Mouse (Mus musculus) hindbrain, embryonic 16.5 days (tissue): Measurements from ENCODE around the gene Gm609. TPM values are rescaled to one million over a fixed set of nuclear protein-coding genes. Genes with fewer than 3 reads are reported as not detected.

Source experiments
- ATAC-seq: fragments of 200-750 bp; cut with Nextera tagmentation; 2 replicates; pipeline ENCODE4 v1.8.0; 2017; ENCODE audit warnings: moderate TSS enrichment, moderate library complexity
- H3K27ac ChIP-seq: fragments of 300-500 bp; sonication (generic); 2 replicates; pipeline ENCODE4 v1.5.1; 2014; ENCODE audit warnings: low read depth, mild to moderate bottlenecking, control low read depth, low read length, moderate library complexity
- H3K27me3 ChIP-seq: fragments of 300-500 bp; sonication (generic); replicated peaks from 2 replicates; pipeline ENCODE4 v1.6.1; 2014; ENCODE audit warnings: low read length; ENCODE audit not compliant: control insufficient read depth, insufficient read depth
- H3K36me3 ChIP-seq: fragments of 300-500 bp; sonication (generic); 2 replicates; pipeline ENCODE4 v1.6.1; 2014; ENCODE audit warnings: mild to moderate bottlenecking, low read length, moderate library complexity, mixed read lengths; ENCODE audit not compliant: control insufficient read depth, insufficient read depth
- H3K4me1 ChIP-seq: fragments of 300-500 bp; sonication (generic); 2 replicates; pipeline ENCODE4 v1.6.1; 2014; ENCODE audit warnings: low read depth, low read length; ENCODE audit not compliant: control insufficient read depth, insufficient read depth
- H3K4me2 ChIP-seq: fragments of 300-500 bp; sonication (generic); 2 replicates; pipeline ENCODE4 v1.6.1; 2014; ENCODE audit warnings: mild to moderate bottlenecking, low read length, control low read depth, moderate library complexity
- H3K4me3 ChIP-seq: fragments of 300-500 bp; sonication (generic); 2 replicates; pipeline ENCODE4 v1.5.1; 2014; ENCODE audit warnings: mild to moderate bottlenecking, low read length, control low read depth, moderate library complexity
- H3K9ac ChIP-seq: fragments of 300-500 bp; sonication (generic); 2 replicates; pipeline ENCODE4 v1.6.1; 2014; ENCODE audit warnings: low read depth, mild to moderate bottlenecking, control low read depth, low read length, moderate library complexity
- H3K9me3 ChIP-seq: fragments of 300-500 bp; sonication (generic); 2 replicates; pipeline ENCODE4 v1.6.1; 2014; ENCODE audit warnings: mild to moderate bottlenecking, low read length, moderate library complexity; ENCODE audit not compliant: control insufficient read depth
- WGBS: fragments of 180-500 bp; shearing (Covaris S2); extraction: QIAGEN DNeasy Blood & Tissue Kit; methylation state at CpG from one replicate; pipeline ENCODE4 v1.1.7; 2014; 5-methylcytosine and 5-hydroxymethylcytosine counted together
- polyA plus RNA-seq: library from polyadenylated mRNA; unstranded; fragments of >200 nt; fragmentation: Nextera tagmentation; extraction: Ambion mirVana; gene quantifications from 2 replicates; pipeline ENCODE4 v1.2.1, GENCODE M21; 2015

The Gm609 gene
- polyA plus RNA-seq, 1 experiment from 2014 or later = not detected

- 95% methylated on average over 1 of the region's 1 CpGs for WGBS
These were observed 90.7 kb downstream of the Gm609 start for GRCm38 (mm10) chr16:45402036-45402435.

DNA sequence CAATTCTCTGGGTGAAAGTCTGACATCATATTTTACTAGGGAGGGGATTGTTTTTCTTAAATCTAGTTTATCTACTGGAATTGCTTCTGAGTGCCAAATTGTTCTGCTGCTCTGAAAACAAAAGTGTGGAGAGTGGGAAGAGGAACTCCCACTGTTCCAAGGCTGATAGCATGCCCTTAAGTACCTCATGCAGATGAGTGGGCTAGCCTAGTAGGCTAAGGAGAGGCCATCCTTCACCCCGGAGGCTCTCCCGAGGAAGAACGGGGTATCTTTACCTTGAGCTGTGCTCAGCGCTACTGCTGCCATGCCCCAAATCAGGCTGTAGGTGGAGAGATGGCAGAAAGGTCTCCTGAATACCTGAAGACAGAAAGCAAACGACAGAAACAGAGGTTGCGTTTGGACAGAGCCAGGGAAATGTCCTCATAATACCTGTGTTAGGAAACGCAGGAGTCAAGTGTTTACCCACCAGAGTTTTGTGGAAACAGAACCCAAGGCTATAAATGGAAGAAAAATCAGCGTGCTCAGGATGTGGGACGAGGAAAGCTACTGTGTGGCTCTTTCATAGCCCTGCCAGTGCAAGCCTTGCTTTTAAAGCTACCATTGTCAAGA, 92.7 kb downstream of the Gm609 start:
- Histone ChIP-seq H3K27ac (peak overlapping the region; percentile 1; the same call in 1 of the 2 replicates), H3K36me3 (peaks cover 10% of the 10 kb centered on the region; the same call in 1 of the 2 replicates), H3K9me3 (no peaks in the 10 kb centered on the region), H3K4me3 (no peak overlapping the region), H3K27me3 (no peaks in the 10 kb centered on the region), H3K4me2 (no peak overlapping the region), H3K9ac (no peak overlapping the region), H3K4me1 (no peaks in the 10 kb centered on the region; the same call in 1 of the 2 replicates)
- 65% methylated on average over 9 of the region's 9 CpGs for WGBS
- no peak for ATAC-seq

More at GRCm38 (mm10) chr16:45402036-45402435, 90.7 kb downstream of the Gm609 start:
- H3K9me3 ChIP-seq = no peaks in the 10 kb centered on the region
- no peak for ATAC-seq
- no peaks in the 10 kb centered on the region for H3K27me3 ChIP-seq
- H3K36me3 ChIP-seq = no peaks in the 10 kb centered on the region
- no peak overlapping the region for H3K4me2 ChIP-seq
- no peak overlapping the region for H3K4me3 ChIP-seq
- H3K4me1 ChIP-seq = peaks cover 8% of the 10 kb centered on the region
- H3K27ac ChIP-seq = no peak overlapping the region
- H3K9ac ChIP-seq = no peak overlapping the region

- Histone ChIP-seq H3K4me3 (no peak overlapping the region), H3K4me2 (no peak overlapping the region), H3K9ac (no peak overlapping the region), H3K4me1 (no peaks in the 10 kb centered on the region; the same call in 1 of the 2 replicates), H3K27ac (no peak overlapping the region), H3K36me3 (peaks cover 15% of the 10 kb centered on the region), H3K9me3 (no peaks in the 10 kb centered on the region), H3K27me3 (no peaks in the 10 kb centered on the region)
- WGBS = 91% methylated on average over 3 of the region's 3 CpGs
- ATAC-seq = no peak
These were observed 93.4 kb downstream of the Gm609 start for GRCm38 (mm10) chr16:45399411-45399810.

- Histone ChIP-seq H3K27ac (no peak overlapping the region), H3K4me1 (no peaks in the 10 kb centered on the region), H3K27me3 (no peaks in the 10 kb centered on the region), H3K4me3 (no peak overlapping the region), H3K36me3 (peaks cover 26% of the 10 kb centered on the region), H3K9me3 (no peaks in the 10 kb centered on the region), H3K9ac (no peak overlapping the region), H3K4me2 (no peak overlapping the region)
- no peak for ATAC-seq
- 68% methylated on average over 2 of the region's 2 CpGs for WGBS
These were observed 95.3 kb downstream of the Gm609 start for GRCm38 (mm10) chr16:45397440-45397839.

GRCm38 (mm10) chr16:45392246-45392645, 100.5 kb downstream of the Gm609 start:
- H3K9ac ChIP-seq = no peak overlapping the region
- peaks cover 32% of the 10 kb centered on the region for H3K36me3 ChIP-seq
- H3K9me3 ChIP-seq = no peaks in the 10 kb centered on the region
- WGBS = 91% methylated on average over 6 of the region's 6 CpGs
- H3K4me2 ChIP-seq = no peak overlapping the region
- no peaks in the 10 kb centered on the region for H3K27me3 ChIP-seq
- H3K4me3 ChIP-seq = no peak overlapping the region
- ATAC-seq = no peak
- no peak overlapping the region for H3K27ac ChIP-seq
- H3K4me1 ChIP-seq = no peaks in the 10 kb centered on the region

GRCm38 (mm10) chr16:45391680-45392079, 101.1 kb downstream of the Gm609 start:
- Histone ChIP-seq H3K4me2 (no peak overlapping the region), H3K4me1 (no peaks in the 10 kb centered on the region), H3K9ac (no peak overlapping the region), H3K9me3 (no peaks in the 10 kb centered on the region), H3K36me3 (peaks cover 32% of the 10 kb centered on the region), H3K27ac (no peak overlapping the region), H3K4me3 (no peak overlapping the region), H3K27me3 (no peaks in the 10 kb centered on the region)
- 93% methylated on average over 3 of the region's 3 CpGs for whole genome bisulfite sequencing
- ATAC-seq = no peak

DNA sequence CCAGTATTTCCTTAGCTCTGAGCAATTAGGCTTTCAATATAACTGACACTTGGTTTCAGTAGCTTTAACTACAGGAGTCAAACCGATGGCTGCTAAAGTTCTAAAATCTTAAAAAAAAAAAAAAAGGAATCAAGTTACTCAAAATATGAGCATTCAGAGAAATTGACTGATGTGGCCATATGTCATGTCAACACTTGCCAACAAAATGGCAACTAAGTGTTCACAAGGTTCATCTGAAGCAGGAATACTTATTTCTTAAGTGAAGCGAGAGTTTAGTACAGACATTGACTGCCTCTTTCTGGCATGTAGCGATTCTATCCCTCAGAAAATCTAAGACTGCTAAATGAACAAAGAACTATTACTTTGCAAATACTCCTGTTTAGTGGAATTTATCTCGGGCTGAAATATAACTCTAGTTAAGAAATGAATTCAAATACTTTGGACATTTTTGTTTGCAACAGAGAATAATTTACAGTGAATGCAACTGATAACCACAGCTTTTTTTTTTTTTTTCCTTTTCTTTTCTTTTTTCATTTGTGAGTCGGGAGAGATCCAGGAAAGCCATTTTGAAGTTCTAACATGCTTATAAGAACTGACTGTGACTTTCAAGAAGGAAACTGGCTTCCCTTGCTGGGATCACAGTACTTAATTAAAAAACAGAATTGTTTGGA, 102.3 kb downstream of the Gm609 start:
- H3K36me3 ChIP-seq = peaks cover 24% of the 10 kb centered on the region
- WGBS = 82% methylated on average over 5 of the region's 5 CpGs
- H3K27ac ChIP-seq = no peak overlapping the region
- H3K27me3 ChIP-seq = no peaks in the 10 kb centered on the region
- no peak overlapping the region for H3K9ac ChIP-seq
- H3K9me3 ChIP-seq = no peaks in the 10 kb centered on the region
- H3K4me1 ChIP-seq = no peaks in the 10 kb centered on the region
- ATAC-seq = no peak
- H3K4me3 ChIP-seq = no peak overlapping the region
- no peak overlapping the region for H3K4me2 ChIP-seq

DNA sequence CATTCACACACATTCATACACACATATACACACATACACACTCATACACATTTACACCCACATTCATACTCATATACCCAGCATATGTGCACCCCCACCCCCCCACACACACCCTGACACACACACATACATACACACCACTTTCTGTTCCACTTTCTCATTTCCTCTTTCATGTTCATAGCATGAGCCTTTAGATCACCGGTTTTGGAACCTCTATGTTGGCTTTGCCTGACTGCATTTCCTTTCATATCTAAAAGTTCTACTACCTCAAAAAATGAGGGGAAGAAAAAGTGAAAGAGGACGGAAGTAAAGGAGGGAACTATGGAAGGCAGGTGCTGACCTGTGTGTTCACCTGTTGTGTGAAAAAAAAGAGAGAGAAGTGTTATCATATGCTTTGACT, 102.9 kb downstream of the Gm609 start:
- H3K4me3 ChIP-seq = no peak overlapping the region
- no peaks in the 10 kb centered on the region for H3K4me1 ChIP-seq
- H3K27me3 ChIP-seq = no peaks in the 10 kb centered on the region
- H3K4me2 ChIP-seq = no peak overlapping the region
- no peak overlapping the region for H3K27ac ChIP-seq
- no peak for ATAC-seq
- WGBS = 89% methylated on average over 2 of the region's 2 CpGs
- H3K36me3 ChIP-seq = peaks cover 22% of the 10 kb centered on the region
- H3K9ac ChIP-seq = no peak overlapping the region
- H3K9me3 ChIP-seq = no peaks in the 10 kb centered on the region

- Histone ChIP-seq H3K9ac (no peak overlapping the region), H3K36me3 (peaks cover 15% of the 10 kb centered on the region), H3K9me3 (no peaks in the 10 kb centered on the region), H3K4me3 (no peak overlapping the region), H3K27ac (no peak overlapping the region), H3K4me1 (no peaks in the 10 kb centered on the region), H3K4me2 (no peak overlapping the region), H3K27me3 (no peaks in the 10 kb centered on the region)
- ATAC-seq = no peak
- 98% methylated on average over 2 of the region's 2 CpGs for WGBS
These were observed 103.7 kb downstream of the Gm609 start for GRCm38 (mm10) chr16:45389041-45389440.
